Mouse (Mus musculus) liver, adult 2 months (tissue): ENCODE data around the gene Rhog. TPM values are rescaled to one million over a fixed set of nuclear protein-coding genes. Genes with fewer than 3 reads are reported as not detected.

Source experiments
- DNase-seq: peaks from one replicate; pipeline ENCODE4 v3.0.0-alpha.2; 2011; ENCODE audit warnings: low read depth, low spot score; ENCODE audit errors: extremely low read depth
- H3K27ac ChIP-seq: fragments of 200-500 bp; replicated peaks from 2 replicates; pipeline ENCODE4 v1.5.1; 2012; ENCODE audit warnings: low read depth, mild to moderate bottlenecking, control low read depth, inconsistent platforms, low read length; ENCODE audit not compliant: insufficient read depth
- H3K27me3 ChIP-seq: fragments of 200-500 bp; 2 replicates; pipeline ENCODE4 v1.6.1; 2012; ENCODE audit warnings: mild to moderate bottlenecking, moderate library complexity, low read length, inconsistent platforms; ENCODE audit not compliant: control insufficient read depth, insufficient read depth
- H3K36me3 ChIP-seq: fragments of 200-500 bp; 2 replicates; pipeline ENCODE4 v1.6.1; 2012; ENCODE audit warnings: low read length, inconsistent platforms; ENCODE audit not compliant: control insufficient read depth, insufficient read depth
- H3K4me1 ChIP-seq: fragments of 200-500 bp; 2 replicates; pipeline ENCODE4 v1.6.1; 2011; ENCODE audit warnings: low read length; ENCODE audit not compliant: control insufficient read depth, insufficient read depth
- H3K4me3 ChIP-seq: fragments of 200-500 bp; 2 replicates; pipeline ENCODE4 v1.5.1; 2011; ENCODE audit warnings: low read depth, mild to moderate bottlenecking, control low read depth, low read length, moderate library complexity; ENCODE audit not compliant: insufficient read depth
- H3K79me2 ChIP-seq: fragments of 200-500 bp; 2 replicates; pipeline ENCODE4 v1.6.1; 2012; ENCODE audit warnings: inconsistent platforms, mild to moderate bottlenecking, low read length, moderate library complexity; ENCODE audit not compliant: control insufficient read depth, insufficient read depth
- H3K9ac ChIP-seq: fragments of 200-500 bp; 2 replicates; pipeline ENCODE4 v1.6.1; 2012; ENCODE audit warnings: low read depth, mild to moderate bottlenecking, control low read depth, inconsistent platforms, low read length
- CTCF ChIP-seq: fragments of 200-500 bp; IDR thresholded peaks from 2 replicates; pipeline ENCODE4 v1.5.1; 2011; ENCODE audit warnings: low read depth, low read length, control low read depth
- POLR2A ChIP-seq: fragments of 200-500 bp; IDR thresholded peaks from 2 replicates; pipeline ENCODE4 v1.6.1; 2011; ENCODE audit warnings: low read length, control low read depth; ENCODE audit not compliant: insufficient read depth; ENCODE audit errors: extremely low read depth
- WGBS: fragments of 180-500 bp; shearing (Covaris S2); methylation state at CpG from one replicate; pipeline ENCODE4 v1.1.7; 2018; 5-methylcytosine and 5-hydroxymethylcytosine counted together
- polyA plus RNA-seq: library from polyadenylated mRNA; depleted of rRNA; stranded (reverse); fragments of >200 nt; gene quantifications from 2 replicates; pipeline ENCODE4 v1.2.3, GENCODE M21; 2012; rRNA removed
- total RNA-seq: library from RNA; depleted of rRNA; stranded (reverse); fragments of >200 nt; gene quantifications from 2 replicates; pipeline ENCODE4 v1.2.3, GENCODE M21; 2014; rRNA removed

Rhog gene
- total RNA-seq, result 3.9 and 6.6 TPM in 2 replicates
- polyA plus RNA-seq, result 22.4 and 26.3 TPM in 2 replicates

GRCm38 (mm10) chr7:102255954-102256353, at the start of gene Rhog:
Gene Rhog, minus strand, starts transcription at chr7:102256054.
- H3K27me3 ChIP-seq, result no peaks in the 10 kb centered on the region
- DNase-seq, result no peak
- TF ChIP-seq POLR2A, result no peak
- TF ChIP-seq CTCF, result no peak
- 88% methylated on average over 3 of the region's 3 CpGs for WGBS
- no peak within 1 kb of the TSS for H3K9ac ChIP-seq
- peaks cover 1% of the 10 kb centered on the region; the same call in 1 of the 2 replicates for H3K4me1 ChIP-seq
- H3K27ac ChIP-seq, result no peak within 1 kb of the TSS
- H3K4me3 ChIP-seq, result no peak within 1 kb of the TSS
- no peaks in the 10 kb centered on the region for H3K79me2 ChIP-seq
- no peaks in the 10 kb centered on the region for H3K36me3 ChIP-seq

- Histone ChIP-seq H3K27ac (no peak overlapping the region), H3K9ac (no peak overlapping the region), H3K79me2 (peaks cover 14% of the 10 kb centered on the region; the same call in 1 of the 2 replicates), H3K27me3 (no peaks in the 10 kb centered on the region), H3K4me1 (peaks cover 8% of the 10 kb centered on the region), H3K4me3 (no peak overlapping the region), H3K36me3 (no peaks in the 10 kb centered on the region)
- TF ChIP-seq CTCF (no peak), POLR2A (no peak)
- DNase-seq, result no peak
- WGBS, result 70% methylated on average over 2 of the region's 2 CpGs
Observed at GRCm38 (mm10) chr7:102305596-102305995, 49.7 kb upstream of the Rhog start.

GRCm38 (mm10) chr7:102302471-102302870, 46.6 kb upstream of the Rhog start:
- no peak overlapping the region for H3K27ac ChIP-seq
- no peaks in the 10 kb centered on the region for H3K27me3 ChIP-seq
- H3K9ac ChIP-seq, result no peak overlapping the region
- no peak for DNase-seq
- H3K36me3 ChIP-seq, result no peaks in the 10 kb centered on the region
- H3K4me3 ChIP-seq, result no peak overlapping the region
- TF ChIP-seq CTCF (no peak), POLR2A (no peak)
- H3K79me2 ChIP-seq, result peaks cover 12% of the 10 kb centered on the region; the same call in 1 of the 2 replicates
- 95% methylated on average over 4 of the region's 4 CpGs for WGBS
- peaks cover 9% of the 10 kb centered on the region for H3K4me1 ChIP-seq

GRCm38 (mm10) chr7:102300761-102301160, 44.9 kb upstream of the Rhog start:
- Histone ChIP-seq H3K9ac (no peak overlapping the region), H3K27ac (no peak overlapping the region; the same call in 1 of the 2 replicates), H3K4me1 (peaks cover 9% of the 10 kb centered on the region), H3K4me3 (no peak overlapping the region), H3K27me3 (no peaks in the 10 kb centered on the region), H3K79me2 (peaks cover 18% of the 10 kb centered on the region; the same call in 1 of the 2 replicates), H3K36me3 (no peaks in the 10 kb centered on the region)
- DNase-seq, result peak; percentile 94
- TF ChIP-seq POLR2A, result no peak
- TF ChIP-seq CTCF, result no peak
- WGBS, result 10% methylated on average over 1 of the region's 1 CpGs

- H3K4me1 ChIP-seq, result peaks cover 17% of the 10 kb centered on the region
- H3K36me3 ChIP-seq, result no peaks in the 10 kb centered on the region
- H3K79me2 ChIP-seq, result peaks cover 22% of the 10 kb centered on the region; the same call in 1 of the 2 replicates
- DNase-seq, result no peak
- 20% methylated on average over 2 of the region's 2 CpGs for WGBS
- no peak overlapping the region for H3K9ac ChIP-seq
- H3K27me3 ChIP-seq, result no peaks in the 10 kb centered on the region
- TF ChIP-seq POLR2A, result no peak
- no peak for TF ChIP-seq CTCF
- H3K4me3 ChIP-seq, result no peak overlapping the region
- H3K27ac ChIP-seq, result no peak overlapping the region
Observed at GRCm38 (mm10) chr7:102293234-102293633, 37.4 kb upstream of the Rhog start.

GRCm38 (mm10) chr7:102292228-102292627, 36.4 kb upstream of the Rhog start:
- DNase-seq, result peak; percentile 88
- no peak overlapping the region for H3K27ac ChIP-seq
- no peak overlapping the region for H3K4me3 ChIP-seq
- H3K27me3 ChIP-seq, result no peaks in the 10 kb centered on the region
- H3K4me1 ChIP-seq, result peaks cover 15% of the 10 kb centered on the region
- no peaks in the 10 kb centered on the region for H3K36me3 ChIP-seq
- no peak for TF ChIP-seq POLR2A
- no peak for TF ChIP-seq CTCF
- 23% methylated on average over 3 of the region's 3 CpGs for WGBS
- peaks cover 24% of the 10 kb centered on the region; the same call in 1 of the 2 replicates for H3K79me2 ChIP-seq
- no peak overlapping the region for H3K9ac ChIP-seq
